Mouse (Mus musculus) G1E-ER4 (cell line): Measurements from ENCODE around the gene Specc1. TPM values are rescaled to one million over a fixed set of nuclear protein-coding genes. Genes with fewer than 3 reads are reported as not detected.

Source experiments
- GATA1 ChIP-seq: IDR thresholded peaks from one replicate; pipeline ENCODE4 v1.8.0; 2012; ENCODE audit warnings: low read length, inconsistent platforms
- polyA plus RNA-seq: library from polyadenylated mRNA; stranded (reverse); fragments of >175 nt; gene quantifications from 2 replicates; pipeline ENCODE4 v1.2.3, GENCODE M21; 2012

Specc1 gene
- polyA plus RNA-seq, 1 experiment, result 3.0 TPM

DNA sequence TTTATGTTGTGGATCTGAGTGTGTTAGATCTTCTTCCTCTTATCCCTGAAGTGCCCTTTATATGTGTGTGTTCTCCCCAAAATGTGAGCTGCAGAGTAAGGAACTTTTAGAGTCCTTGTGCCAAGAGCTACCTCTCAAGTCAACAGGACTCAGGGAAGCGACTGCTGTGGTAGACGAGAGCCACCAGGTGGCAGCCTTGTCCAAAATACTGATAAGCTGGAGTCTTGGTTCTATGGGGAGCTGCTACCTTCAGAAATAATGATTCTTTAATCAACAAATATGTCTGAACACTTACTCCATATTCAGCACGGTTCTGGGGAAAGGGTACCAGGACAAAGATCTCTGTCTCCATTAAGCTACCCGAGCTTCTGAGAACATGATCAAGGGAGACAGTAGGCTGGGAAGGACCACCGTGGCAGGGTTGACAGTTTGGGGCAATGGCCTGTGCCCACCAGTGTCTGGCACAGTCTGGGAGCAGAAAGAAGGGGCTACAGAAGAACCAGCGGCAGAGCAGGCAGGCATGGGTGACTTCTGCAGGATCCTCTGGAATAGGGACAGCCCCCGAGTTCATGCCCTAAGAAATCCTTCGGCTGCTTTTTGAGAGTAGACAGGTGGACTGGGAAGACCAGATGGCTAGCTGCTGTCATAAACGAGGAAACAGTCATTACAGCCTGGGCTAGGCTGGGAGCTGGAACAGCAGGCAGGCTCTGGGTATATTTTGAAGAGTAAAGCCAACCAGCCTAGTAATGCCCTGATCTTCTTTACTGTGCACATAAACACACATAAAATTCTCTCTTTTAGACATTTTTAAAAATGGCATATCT lies 91.5 kb downstream of the Specc1 start:
- no peak for TF ChIP-seq GATA1

GRCm38 (mm10) chr11:62049170-62049569 lies 92.6 kb downstream of the Specc1 start:
- no peak for TF ChIP-seq GATA1

DNA sequence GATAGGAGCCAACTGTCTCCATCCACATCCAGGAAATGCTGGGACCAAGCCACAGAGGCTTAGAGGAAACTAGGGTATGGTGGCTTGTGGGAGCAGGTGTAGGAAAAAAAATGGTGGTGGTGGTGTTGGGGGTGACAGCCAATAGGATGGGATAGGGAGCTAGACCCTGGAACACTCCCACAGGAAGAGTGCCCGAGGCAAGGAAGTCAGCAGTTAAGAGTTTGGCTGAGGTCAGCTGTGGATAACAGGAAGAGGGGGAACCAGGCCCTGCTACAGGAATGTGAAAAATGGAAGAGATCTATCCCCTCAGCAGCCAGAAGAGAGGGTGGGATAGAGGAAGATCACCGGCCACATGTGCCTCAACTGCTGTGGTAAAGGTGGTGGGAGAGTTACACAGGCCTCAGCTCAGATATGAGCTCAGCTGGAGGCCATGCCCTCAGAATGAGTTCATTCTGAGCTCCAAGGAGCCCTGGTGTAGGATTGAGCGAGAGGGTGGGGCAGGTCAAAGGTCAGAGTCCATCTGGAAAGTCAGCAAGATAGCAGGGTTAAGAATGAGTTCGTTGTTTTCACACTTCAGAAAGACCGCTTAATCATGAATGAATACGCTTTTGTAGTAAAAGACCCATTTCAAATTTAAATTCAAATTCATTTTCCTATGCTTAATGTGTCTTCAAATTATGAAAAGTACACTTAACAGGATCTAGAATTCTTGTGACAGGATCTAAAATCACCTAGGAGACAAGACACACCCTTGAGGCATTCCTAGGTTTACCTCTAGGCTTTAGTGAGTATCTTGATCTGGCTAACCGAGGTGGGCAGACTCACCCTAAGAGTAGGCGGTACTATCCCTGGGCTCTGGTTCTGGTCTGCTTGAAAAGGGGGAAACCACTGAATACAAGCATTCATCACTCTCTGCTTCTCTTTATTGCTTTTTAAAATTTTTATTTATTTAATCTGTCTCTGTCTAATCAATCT lies 94.1 kb downstream of the Specc1 start:
- no peak for TF ChIP-seq GATA1

- no peak for TF ChIP-seq GATA1
Observed at GRCm38 (mm10) chr11:62051487-62051886, 94.9 kb downstream of the Specc1 start.

DNA sequence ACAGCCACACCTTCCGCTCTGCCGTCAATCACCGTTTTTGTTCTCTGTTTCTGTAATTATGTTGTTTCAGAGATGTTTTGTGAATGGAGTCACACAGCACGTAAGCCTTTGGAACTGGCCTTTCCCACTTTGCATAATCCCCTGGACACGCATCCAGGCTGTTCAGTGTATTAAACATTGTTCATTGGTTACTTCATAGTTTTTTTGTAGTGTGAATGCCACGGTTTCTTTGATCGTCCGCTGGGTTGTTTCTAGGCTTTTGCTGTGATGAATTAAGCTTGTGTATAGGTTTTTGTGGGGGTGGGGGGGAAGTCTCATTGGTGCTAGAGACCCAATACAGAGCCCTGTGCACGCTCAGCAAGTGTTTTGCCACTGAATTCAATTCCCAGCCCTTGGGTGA lies 97.4 kb downstream of the Specc1 start:
- no peak for TF ChIP-seq GATA1

DNA sequence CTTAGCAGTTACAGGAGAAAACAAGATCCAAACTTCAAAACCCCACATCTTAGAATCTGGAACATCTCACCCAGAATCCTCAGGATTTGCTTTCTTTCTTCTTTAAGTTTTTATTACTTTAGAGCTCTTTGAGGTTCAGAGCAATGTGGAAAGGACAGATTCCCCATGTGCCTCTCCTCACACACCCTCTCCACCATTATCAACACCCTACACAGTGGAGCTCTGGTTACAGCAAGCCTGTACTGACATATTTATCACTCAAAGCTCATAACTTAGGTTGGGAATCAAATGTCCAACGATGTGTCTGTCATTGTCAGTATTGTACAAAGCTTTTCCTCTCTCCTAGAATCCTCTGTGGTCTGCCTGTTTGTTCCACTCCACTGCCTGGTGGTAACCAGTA lies 108.0 kb downstream of the Specc1 start:
- no peak for TF ChIP-seq GATA1

DNA sequence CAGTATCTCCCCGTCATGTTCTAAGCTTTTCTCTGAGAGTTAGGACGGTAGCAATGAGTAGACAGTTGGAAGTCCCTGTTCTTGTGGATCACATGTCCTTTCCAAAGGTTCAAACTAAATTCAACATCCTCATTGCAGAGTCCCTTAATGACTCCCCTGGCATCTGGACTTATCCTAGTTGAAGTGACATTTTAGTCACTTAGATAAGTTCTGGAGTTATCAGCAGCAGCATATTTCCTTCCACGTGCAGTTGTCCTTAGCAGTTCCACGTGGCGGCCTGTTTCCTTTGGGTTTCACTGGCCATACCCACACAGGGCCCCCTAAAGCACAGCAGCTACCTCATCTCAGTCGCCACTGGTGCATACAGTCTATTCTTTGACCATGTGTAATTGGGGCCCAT lies 109.1 kb downstream of the Specc1 start:
- no peak for TF ChIP-seq GATA1

- TF ChIP-seq GATA1, result no peak
Observed at GRCm38 (mm10) chr11:62069554-62069953, 113.0 kb downstream of the Specc1 start.

GRCm38 (mm10) chr11:62070206-62070605 lies 113.6 kb downstream of the Specc1 start:
- TF ChIP-seq GATA1, result no peak

GRCm38 (mm10) chr11:62072406-62072805 lies 115.8 kb downstream of the Specc1 start:
- no peak for TF ChIP-seq GATA1

DNA sequence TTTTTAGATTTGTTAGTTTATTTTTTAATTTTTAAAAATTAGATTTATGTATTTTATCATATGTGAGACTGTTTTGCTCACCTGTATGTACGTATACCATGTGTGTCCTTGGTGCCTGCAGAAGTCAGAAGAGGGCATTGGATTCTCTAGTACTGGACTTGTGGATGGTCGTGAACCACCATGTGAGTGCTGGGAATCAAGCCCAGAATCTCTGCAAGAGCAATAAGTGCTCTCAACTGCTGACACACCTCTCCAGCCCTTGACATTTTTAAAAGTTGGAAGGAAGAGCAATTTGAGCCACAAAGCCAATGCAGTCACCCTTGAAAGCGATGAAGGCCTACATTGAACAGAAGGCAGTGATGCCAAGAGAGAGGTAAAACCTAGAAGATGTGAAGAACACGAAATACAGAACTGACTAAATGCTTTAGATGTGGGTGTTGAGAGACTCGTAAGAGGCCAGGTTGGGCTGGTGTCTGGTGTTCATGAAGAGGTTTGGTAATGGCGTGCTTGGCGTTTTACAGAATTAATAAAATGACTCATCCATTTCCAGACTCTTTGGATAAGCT lies 117.1 kb downstream of the Specc1 start:
- TF ChIP-seq GATA1, result no peak

GRCm38 (mm10) chr11:62074578-62074977 lies 118.0 kb downstream of the Specc1 start:
- no peak for TF ChIP-seq GATA1

DNA sequence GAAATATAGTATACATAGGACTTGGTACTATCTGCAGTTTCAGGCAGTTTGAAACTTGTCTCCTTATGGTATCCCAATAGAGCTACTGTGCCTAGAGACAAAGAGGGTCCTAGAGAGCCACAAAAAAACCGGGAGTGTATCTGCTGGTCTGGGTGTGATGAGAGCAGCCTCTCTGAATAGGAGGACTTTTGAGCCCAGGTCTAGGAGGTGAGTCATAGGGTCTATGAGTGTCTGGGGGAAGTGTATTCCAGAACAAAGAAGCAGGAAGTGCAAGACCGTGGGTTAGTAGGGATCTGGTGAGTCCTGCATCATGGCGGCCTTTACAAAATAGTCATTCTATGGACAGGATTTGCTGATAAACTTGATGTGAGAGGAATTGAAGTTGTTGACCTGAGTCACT lies 118.5 kb downstream of the Specc1 start:
- TF ChIP-seq GATA1, result no peak

DNA sequence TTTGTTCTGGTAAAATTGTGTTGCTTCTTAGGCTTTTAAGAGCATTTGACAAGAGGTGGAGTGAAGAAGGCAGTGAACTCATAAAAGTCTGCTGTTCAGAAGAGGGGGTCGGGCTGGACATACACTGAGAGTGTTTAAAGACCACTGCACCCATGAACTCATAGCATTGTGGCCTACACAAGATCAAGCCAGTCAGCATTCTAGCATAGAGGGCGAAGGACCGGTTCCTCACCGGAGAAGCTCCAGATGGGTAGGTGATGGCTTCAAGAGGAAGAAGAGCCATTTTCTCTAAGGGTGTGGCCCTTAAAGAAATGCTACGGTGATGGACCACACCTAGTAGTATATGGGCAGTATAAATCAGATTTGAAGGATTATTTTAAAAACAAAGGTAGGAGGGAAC lies 119.0 kb downstream of the Specc1 start:
- TF ChIP-seq GATA1, result no peak

- no peak for TF ChIP-seq GATA1
Observed at GRCm38 (mm10) chr11:62076345-62077156, 120.0 kb downstream of the Specc1 start.
